Mouse (Mus musculus): Measurements from ENCODE around the gene Fam84b. TPM values are rescaled to one million over a fixed set of nuclear protein-coding genes. Genes with fewer than 3 reads are reported as not detected.
A peak's percentile ranks its signal among the peaks of the same experiment; 100 is the strongest.

The Fam84b gene
- polyA plus RNA-seq, 1 experiment from 2014 or later: 32.1 TPM

DNA sequence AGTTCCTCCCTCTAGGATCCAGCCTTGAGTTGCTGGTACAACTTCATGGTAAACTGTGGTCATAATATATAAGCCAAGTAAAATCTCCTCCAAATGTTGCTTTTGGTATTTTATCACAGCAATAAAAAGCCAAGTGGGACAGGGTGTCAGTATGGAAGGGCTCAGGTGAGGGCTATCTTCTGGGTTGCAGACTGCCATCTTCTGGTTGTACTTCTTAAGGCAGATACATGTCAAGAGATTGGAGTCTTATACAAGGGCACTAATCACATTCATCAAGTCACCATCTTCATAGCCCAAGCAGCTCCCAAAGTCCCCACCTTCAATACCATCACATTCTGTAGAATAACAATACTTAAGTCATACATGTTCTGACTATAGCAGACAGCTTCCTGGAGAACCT is 21.0 kb downstream of the Fam84b start:
- ATAC-seq (ENCODE audit: insufficient read depth) (no peak), DNase-seq (no peak)
- Histone ChIP-seq H3K9me3 (ENCODE audit: low read depth, low read length) (no peaks in the 10 kb centered on the region), H3K27me3 (ENCODE audit: insufficient read depth, low read length) (no peaks in the 10 kb centered on the region), H3K4me3 (ENCODE audit: low read depth, low read length) (no peak overlapping the region), H3K27ac (ENCODE audit: low read depth) (no peak overlapping the region), H3K4me1 (ENCODE audit: insufficient read depth) (no peaks in the 10 kb centered on the region), H3K4me2 (no peak overlapping the region), H3K9ac (no peak overlapping the region), H3K36me3 (ENCODE audit: insufficient read depth) (no peaks in the 10 kb centered on the region)
- TF ChIP-seq CTCF (IDR thresholded peaks at IDR 0.05; ENCODE audit: low read depth): no peak

DNA sequence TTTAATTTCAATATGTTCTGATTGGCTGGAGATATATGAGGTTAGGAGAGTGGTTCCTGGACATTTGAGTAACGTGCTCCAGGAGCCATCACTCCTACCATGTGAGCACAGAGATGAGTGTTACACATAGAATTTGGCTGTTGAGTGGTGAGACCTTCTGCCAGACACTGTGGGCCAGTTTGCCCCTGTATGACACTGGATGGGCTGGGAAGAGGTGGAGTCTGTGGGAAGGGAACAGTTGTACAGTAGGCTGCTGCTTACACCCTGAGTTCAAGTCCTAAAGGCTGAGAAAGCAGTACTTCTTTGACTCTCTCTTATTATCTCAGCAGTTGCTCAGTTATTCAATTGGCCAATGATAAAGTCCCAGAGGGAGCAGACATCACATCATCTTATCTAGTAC is 27.4 kb downstream of the Fam84b start:
- H3K9me3 ChIP-seq (ENCODE audit: low read depth, low read length): no peaks in the 10 kb centered on the region
- no peaks in the 10 kb centered on the region for H3K27me3 ChIP-seq (ENCODE audit: insufficient read depth, low read length)
- H3K27ac ChIP-seq (ENCODE audit: low read depth): no peak overlapping the region
- H3K9ac ChIP-seq: no peak overlapping the region
- no peaks in the 10 kb centered on the region for H3K36me3 ChIP-seq (ENCODE audit: insufficient read depth)
- 52% methylated on average over 1 of the region's 1 CpGs for WGBS
- ATAC-seq (ENCODE audit: insufficient read depth): no peak
- H3K4me3 ChIP-seq (ENCODE audit: low read depth, low read length): no peak overlapping the region
- DNase-seq: no peak
- H3K4me2 ChIP-seq: no peak overlapping the region
- TF ChIP-seq CTCF (IDR thresholded peaks at IDR 0.05; ENCODE audit: low read depth): no peak
- H3K4me1 ChIP-seq (ENCODE audit: insufficient read depth): no peaks in the 10 kb centered on the region

DNA sequence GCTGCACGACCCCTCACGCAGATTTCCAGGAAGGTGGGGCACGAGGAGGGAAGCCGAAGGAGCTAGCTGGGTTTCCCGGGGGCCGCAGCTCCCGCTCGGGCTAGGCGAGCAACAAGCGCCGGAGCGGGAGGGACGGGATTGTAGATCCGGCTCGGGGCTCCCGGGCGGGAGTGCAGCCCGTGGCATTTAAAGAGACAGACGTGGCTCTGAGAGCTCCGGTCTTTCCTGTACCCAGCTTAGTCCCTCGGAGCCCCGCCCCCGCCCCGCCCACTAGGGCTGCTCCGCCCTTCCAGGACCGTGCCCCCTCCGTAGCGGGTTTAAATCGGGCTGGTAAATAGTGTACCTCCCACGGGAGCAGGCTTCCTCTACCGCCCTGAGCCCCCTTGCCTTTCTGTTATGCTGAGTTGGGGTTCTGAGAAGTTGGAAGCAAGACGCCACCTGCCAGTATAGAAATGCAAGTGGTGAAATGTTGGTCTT is 28.8 kb downstream of the Fam84b start:
- no peaks in the 10 kb centered on the region for H3K27me3 ChIP-seq (ENCODE audit: insufficient read depth, low read length)
- DNase-seq (peak; percentile 91), ATAC-seq (ENCODE audit: insufficient read depth) (peak; percentile 93)
- H3K9ac ChIP-seq: peak overlapping the region; percentile 66
- no peaks in the 10 kb centered on the region for H3K4me1 ChIP-seq (ENCODE audit: insufficient read depth)
- H3K27ac ChIP-seq (ENCODE audit: low read depth): peak overlapping the region; percentile 96
- peak overlapping the region; percentile 72 for H3K4me3 ChIP-seq (ENCODE audit: low read depth, low read length)
- peak; percentile 42 for TF ChIP-seq CTCF (IDR thresholded peaks at IDR 0.05; ENCODE audit: low read depth)
- WGBS: 0% methylated on average over 32 of the region's 32 CpGs
- peak overlapping the region; percentile 99 for H3K4me2 ChIP-seq
- peaks cover 7% of the 10 kb centered on the region; the same call in 1 of the 2 replicates for H3K36me3 ChIP-seq (ENCODE audit: insufficient read depth)
- H3K9me3 ChIP-seq (ENCODE audit: low read depth, low read length): no peaks in the 10 kb centered on the region

DNA sequence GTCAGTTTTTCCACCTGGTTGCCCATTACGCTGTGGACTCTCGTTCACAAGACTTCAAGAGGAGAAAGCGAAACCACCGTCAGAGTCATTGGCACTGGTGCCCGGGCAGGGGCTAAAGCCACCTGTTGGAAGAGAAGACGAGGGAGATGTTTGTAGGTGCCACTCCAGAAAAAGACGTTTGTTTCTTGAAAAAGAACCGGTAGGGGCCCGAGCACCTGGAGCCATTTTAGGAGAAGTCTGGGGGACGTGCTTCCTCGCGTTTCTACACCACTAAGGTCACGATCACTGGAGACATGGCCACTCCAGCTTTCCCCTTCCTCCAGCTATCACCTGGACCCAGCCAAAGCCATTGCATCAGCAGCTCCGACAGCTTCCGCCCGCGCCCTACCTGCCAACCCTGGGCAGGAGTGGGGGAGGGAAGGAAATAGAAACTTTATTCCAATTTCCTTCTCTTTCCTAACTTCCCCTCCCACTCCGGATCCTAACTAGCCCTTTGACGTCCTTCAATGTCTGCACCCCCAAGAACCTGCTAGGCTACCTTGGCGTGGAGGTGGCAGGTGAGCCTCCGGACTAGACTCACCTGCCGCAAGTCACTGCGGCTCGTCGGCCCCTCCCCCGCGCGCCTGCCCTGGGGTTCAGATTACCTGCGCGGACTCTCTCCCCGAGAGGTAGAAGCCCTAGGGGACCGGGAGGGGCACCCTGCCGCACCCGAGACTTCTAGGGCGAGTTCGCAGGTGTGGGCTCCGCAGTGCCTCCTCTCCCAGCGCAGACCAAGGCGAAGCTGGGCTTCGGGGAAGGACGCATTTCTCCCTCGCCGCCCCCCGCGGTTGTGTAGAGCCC is 29.5 kb downstream of the Fam84b start:
- Histone ChIP-seq H3K36me3 (ENCODE audit: insufficient read depth) (peaks cover 7% of the 10 kb centered on the region; the same call in 1 of the 2 replicates), H3K4me2 (peak overlapping the region; percentile 99), H3K4me1 (ENCODE audit: insufficient read depth) (no peaks in the 10 kb centered on the region), H3K27ac (ENCODE audit: low read depth) (peak overlapping the region; percentile 96), H3K9ac (peak overlapping the region; percentile 66), H3K4me3 (ENCODE audit: low read depth, low read length) (peak overlapping the region; percentile 72), H3K9me3 (ENCODE audit: low read depth, low read length) (no peaks in the 10 kb centered on the region), H3K27me3 (ENCODE audit: insufficient read depth, low read length) (no peaks in the 10 kb centered on the region)
- DNase-seq (peak; percentile 59), ATAC-seq (ENCODE audit: insufficient read depth) (peak; percentile 36)
- under 1% methylated on average over 45 of the region's 45 CpGs for WGBS
- TF ChIP-seq CTCF (IDR thresholded peaks at IDR 0.05; ENCODE audit: low read depth): no peak

DNA sequence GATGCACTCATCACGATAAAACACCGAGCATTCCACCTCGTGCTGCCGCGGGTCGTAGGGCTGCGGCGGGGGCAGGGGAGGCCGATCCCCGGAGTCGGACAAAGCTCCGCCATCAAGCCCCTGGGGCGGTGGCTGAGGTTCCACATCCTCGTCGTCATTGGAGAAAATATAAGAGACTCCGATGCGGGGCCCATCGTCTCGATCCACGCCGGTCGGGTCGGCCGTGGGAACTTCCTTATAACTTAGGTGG is 30.0 kb downstream of the Fam84b start:
- Histone ChIP-seq H3K4me3 (ENCODE audit: low read depth, low read length) (peak overlapping the region; percentile 72), H3K36me3 (ENCODE audit: insufficient read depth) (peaks cover 7% of the 10 kb centered on the region; the same call in 1 of the 2 replicates), H3K27me3 (ENCODE audit: insufficient read depth, low read length) (no peaks in the 10 kb centered on the region), H3K4me2 (peak overlapping the region; percentile 99), H3K4me1 (ENCODE audit: insufficient read depth) (no peaks in the 10 kb centered on the region), H3K27ac (ENCODE audit: low read depth) (peak overlapping the region; percentile 96), H3K9me3 (ENCODE audit: low read depth, low read length) (no peaks in the 10 kb centered on the region), H3K9ac (peak overlapping the region; percentile 66)
- TF ChIP-seq CTCF (IDR thresholded peaks at IDR 0.05; ENCODE audit: low read depth): no peak
- DNase-seq (peak; percentile 42), ATAC-seq (ENCODE audit: insufficient read depth) (0 out of 2 replicates have a peak, but pooled peaks have one; percentile 3)
- under 1% methylated on average over 24 of the region's 24 CpGs for WGBS

- H3K4me2 ChIP-seq: peak overlapping the region; percentile 99
- no peaks in the 10 kb centered on the region for H3K27me3 ChIP-seq (ENCODE audit: insufficient read depth, low read length)
- DNase-seq (peak; percentile 85), ATAC-seq (ENCODE audit: insufficient read depth) (peak; percentile 73)
- peak overlapping the region; percentile 66 for H3K9ac ChIP-seq
- peak overlapping the region; percentile 72 for H3K4me3 ChIP-seq (ENCODE audit: low read depth, low read length)
- WGBS: under 1% methylated on average over 68 of the region's 68 CpGs
- H3K36me3 ChIP-seq (ENCODE audit: insufficient read depth): peaks cover 7% of the 10 kb centered on the region; the same call in 1 of the 2 replicates
- no peaks in the 10 kb centered on the region for H3K4me1 ChIP-seq (ENCODE audit: insufficient read depth)
- TF ChIP-seq CTCF (IDR thresholded peaks at IDR 0.05; ENCODE audit: low read depth): peak; percentile 62
- H3K9me3 ChIP-seq (ENCODE audit: low read depth, low read length): no peaks in the 10 kb centered on the region
- H3K27ac ChIP-seq (ENCODE audit: low read depth): peak overlapping the region; percentile 96
Observed at GRCm38 (mm10) chr15:60822803-60823619, 30.6 kb downstream of the Fam84b start.
